Mouse (Mus musculus): ENCODE measurements around the gene Rasgef1a. TPM values are rescaled to one million over a fixed set of nuclear protein-coding genes. Genes with fewer than 3 reads are reported as not detected.

The Rasgef1a gene
- polyA plus RNA-seq, 1 experiment, result 0.11 TPM

GRCm38 (mm10) chr6:118031467-118031866 is 20.2 kb downstream of the Rasgef1a start:
- Histone ChIP-seq H3K4me3 (no peak overlapping the region), H3K4me2 (ENCODE audit: low read depth) (no peak overlapping the region), H3K36me3 (ENCODE audit: control insufficient read depth, insufficient read depth) (no peaks in the 10 kb centered on the region), H3ac (ENCODE audit: control insufficient read depth, insufficient read length) (no peak overlapping the region), H3K79me2 (ENCODE audit: control insufficient read depth, insufficient read depth) (no peaks in the 10 kb centered on the region), H3K27me3 (ENCODE audit: control insufficient read depth, insufficient read depth, insufficient read length) (peaks cover 5% of the 10 kb centered on the region)
- TF ChIP-seq E2F4 (IDR thresholded peaks at IDR 0.05; ENCODE audit: insufficient read depth) (no peak), CEBPB (IDR thresholded peaks at IDR 0.05; ENCODE audit: insufficient read depth, poor library complexity, severe bottlenecking) (no peak)

- no peak for TF ChIP-seq POLR2AphosphoS2 (IDR thresholded peaks at IDR 0.05; ENCODE audit: insufficient read length, low read depth)
- TF ChIP-seq CEBPB (IDR thresholded peaks at IDR 0.05; ENCODE audit: insufficient read depth, poor library complexity, severe bottlenecking), result no peak
- TF ChIP-seq MYOG (IDR thresholded peaks at IDR 0.05; ENCODE audit: control insufficient read depth in 1 of 3, insufficient read depth in 1 of 3, insufficient read length in 2 of 3, low read depth in 2 of 3), result no peak
- no peak for TF ChIP-seq E2F4 (IDR thresholded peaks at IDR 0.05; ENCODE audit: insufficient read depth)
- no peak for TF ChIP-seq USF1 (IDR thresholded peaks at IDR 0.05; ENCODE audit: low read depth)
- TF ChIP-seq REST (IDR thresholded peaks at IDR 0.05; ENCODE audit: insufficient read depth, insufficient read length), result no peak
- no peak for TF ChIP-seq TCF12 (IDR thresholded peaks at IDR 0.05; ENCODE audit: insufficient read depth, poor library complexity, severe bottlenecking)
- TF ChIP-seq MAX (IDR thresholded peaks at IDR 0.05; ENCODE audit: low read depth), result no peak
- TF ChIP-seq MYOD1 (IDR thresholded peaks at IDR 0.05; ENCODE audit: control insufficient read depth in 1 of 3, insufficient read length in 2 of 3, low read depth in 2 of 3), result no peak
- no peak for TF ChIP-seq SRF (IDR thresholded peaks at IDR 0.05; ENCODE audit: control insufficient read depth, insufficient read length, low read depth)
- Histone ChIP-seq H3K4me3 (no peak overlapping the region), H3K27me3 (ENCODE audit: control insufficient read depth, insufficient read depth, insufficient read length) (no peaks in the 10 kb centered on the region), H3K4me2 (ENCODE audit: low read depth) (no peak overlapping the region), H3K79me2 (ENCODE audit: control insufficient read depth, insufficient read depth) (no peaks in the 10 kb centered on the region), H3ac (ENCODE audit: control insufficient read depth, insufficient read length) (no peak overlapping the region), H3K36me3 (ENCODE audit: control insufficient read depth, insufficient read depth) (no peaks in the 10 kb centered on the region)
Observed at GRCm38 (mm10) chr6:118035639-118036038, 24.4 kb downstream of the Rasgef1a start.

GRCm38 (mm10) chr6:118036118-118036805 is 25.0 kb downstream of the Rasgef1a start:
- no peaks in the 10 kb centered on the region for H3K27me3 ChIP-seq (ENCODE audit: control insufficient read depth, insufficient read depth, insufficient read length)
- TF ChIP-seq REST (IDR thresholded peaks at IDR 0.05; ENCODE audit: insufficient read depth, insufficient read length) (no peak), E2F4 (IDR thresholded peaks at IDR 0.05; ENCODE audit: insufficient read depth) (no peak), TCF3 (IDR thresholded peaks at IDR 0.05; ENCODE audit: insufficient read length, low read depth) (no peak), POLR2A (IDR thresholded peaks at IDR 0.05; ENCODE audit: insufficient read length, low read depth) (no peak), SRF (IDR thresholded peaks at IDR 0.05; ENCODE audit: control insufficient read depth, insufficient read length, low read depth) (no peak), MYOD1 (IDR thresholded peaks at IDR 0.05; ENCODE audit: control insufficient read depth in 1 of 3, insufficient read length in 2 of 3, low read depth in 2 of 3) (no peak), MAX (IDR thresholded peaks at IDR 0.05; ENCODE audit: low read depth) (no peak), USF1 (IDR thresholded peaks at IDR 0.05; ENCODE audit: low read depth) (no peak), MYOG (IDR thresholded peaks at IDR 0.05; ENCODE audit: control insufficient read depth in 1 of 3, insufficient read depth in 1 of 3, insufficient read length in 2 of 3, low read depth in 2 of 3) (no peak), TCF12 (IDR thresholded peaks at IDR 0.05; ENCODE audit: insufficient read depth, poor library complexity, severe bottlenecking) (no peak), POLR2AphosphoS2 (IDR thresholded peaks at IDR 0.05; ENCODE audit: insufficient read length, low read depth) (no peak), CEBPB (IDR thresholded peaks at IDR 0.05; ENCODE audit: insufficient read depth, poor library complexity, severe bottlenecking) (no peak)
- H3K36me3 ChIP-seq (ENCODE audit: control insufficient read depth, insufficient read depth), result no peaks in the 10 kb centered on the region
- no peak overlapping the region for H3ac ChIP-seq (ENCODE audit: control insufficient read depth, insufficient read length)
- no peak overlapping the region for H3K4me2 ChIP-seq (ENCODE audit: low read depth)
- no peaks in the 10 kb centered on the region for H3K79me2 ChIP-seq (ENCODE audit: control insufficient read depth, insufficient read depth)
- H3K4me3 ChIP-seq, result no peak overlapping the region

- Histone ChIP-seq H3K4me2 (ENCODE audit: low read depth) (no peak overlapping the region), H3K4me3 (no peak overlapping the region), H3K27me3 (ENCODE audit: control insufficient read depth, insufficient read depth, insufficient read length) (no peaks in the 10 kb centered on the region), H3K79me2 (ENCODE audit: control insufficient read depth, insufficient read depth) (no peaks in the 10 kb centered on the region), H3K36me3 (ENCODE audit: control insufficient read depth, insufficient read depth) (no peaks in the 10 kb centered on the region), H3ac (ENCODE audit: control insufficient read depth, insufficient read length) (no peak overlapping the region)
- TF ChIP-seq MYOD1 (IDR thresholded peaks at IDR 0.05; ENCODE audit: control insufficient read depth in 1 of 3, insufficient read length in 2 of 3, low read depth in 2 of 3) (no peak), E2F4 (IDR thresholded peaks at IDR 0.05; ENCODE audit: insufficient read depth) (no peak), SRF (IDR thresholded peaks at IDR 0.05; ENCODE audit: control insufficient read depth, insufficient read length, low read depth) (no peak), TCF3 (IDR thresholded peaks at IDR 0.05; ENCODE audit: insufficient read length, low read depth) (no peak), POLR2A (IDR thresholded peaks at IDR 0.05; ENCODE audit: insufficient read length, low read depth) (no peak), MAX (IDR thresholded peaks at IDR 0.05; ENCODE audit: low read depth) (no peak), CEBPB (IDR thresholded peaks at IDR 0.05; ENCODE audit: insufficient read depth, poor library complexity, severe bottlenecking) (no peak), POLR2AphosphoS2 (IDR thresholded peaks at IDR 0.05; ENCODE audit: insufficient read length, low read depth) (no peak), MYOG (IDR thresholded peaks at IDR 0.05; ENCODE audit: control insufficient read depth in 1 of 3, insufficient read depth in 1 of 3, insufficient read length in 2 of 3, low read depth in 2 of 3) (no peak), TCF12 (IDR thresholded peaks at IDR 0.05; ENCODE audit: insufficient read depth, poor library complexity, severe bottlenecking) (no peak), USF1 (IDR thresholded peaks at IDR 0.05; ENCODE audit: low read depth) (no peak), REST (IDR thresholded peaks at IDR 0.05; ENCODE audit: insufficient read depth, insufficient read length) (no peak)
Observed at GRCm38 (mm10) chr6:118036866-118037265, 25.6 kb downstream of the Rasgef1a start.

GRCm38 (mm10) chr6:118045180-118045579 is 33.9 kb downstream of the Rasgef1a start:
- no peak overlapping the region for H3K4me3 ChIP-seq
- peaks cover 6% of the 10 kb centered on the region for H3K27me3 ChIP-seq (ENCODE audit: control insufficient read depth, insufficient read depth, insufficient read length)
- no peak overlapping the region for H3K4me2 ChIP-seq (ENCODE audit: low read depth)
- H3ac ChIP-seq (ENCODE audit: control insufficient read depth, insufficient read length), result no peak overlapping the region
- TF ChIP-seq TCF12 (IDR thresholded peaks at IDR 0.05; ENCODE audit: insufficient read depth, poor library complexity, severe bottlenecking) (no peak), MAX (IDR thresholded peaks at IDR 0.05; ENCODE audit: low read depth) (no peak), TCF3 (IDR thresholded peaks at IDR 0.05; ENCODE audit: insufficient read length, low read depth) (no peak), POLR2A (IDR thresholded peaks at IDR 0.05; ENCODE audit: insufficient read length, low read depth) (no peak)
- no peaks in the 10 kb centered on the region for H3K79me2 ChIP-seq (ENCODE audit: control insufficient read depth, insufficient read depth)
- no peaks in the 10 kb centered on the region for H3K36me3 ChIP-seq (ENCODE audit: control insufficient read depth, insufficient read depth)
